Mouse (Mus musculus): ENCODE measurements around the gene Clasp1. TPM values are rescaled to one million over a fixed set of nuclear protein-coding genes. Genes with fewer than 3 reads are reported as not detected.

Gene Clasp1
- total RNA-seq, 2 experiments from 2014 or later = 45.4 to 55.8 TPM

DNA sequence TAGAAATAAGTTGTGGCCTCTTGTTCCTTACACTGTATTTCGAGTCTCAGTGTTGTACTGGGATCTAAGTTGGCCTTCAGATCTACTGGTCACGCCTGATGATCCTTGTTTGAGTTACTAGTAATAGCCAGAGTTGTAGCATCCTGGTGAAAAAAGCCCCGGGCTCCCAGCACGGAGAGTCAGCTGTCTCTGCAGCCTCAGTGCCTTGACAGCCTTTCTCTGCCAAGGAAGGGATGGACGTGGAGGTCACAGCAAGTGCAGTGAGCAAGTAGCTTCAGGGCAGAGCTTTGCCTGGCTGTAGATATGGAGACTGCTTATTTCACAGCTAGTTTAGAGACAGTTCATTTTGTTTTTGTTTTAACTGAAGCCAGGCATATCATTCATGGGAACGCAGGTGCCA, 56.6 kb downstream of the Clasp1 start:
- no peak for ATAC-seq (replicated peaks; ENCODE audit: low FRiP score, poor library complexity, severe bottlenecking)

DNA sequence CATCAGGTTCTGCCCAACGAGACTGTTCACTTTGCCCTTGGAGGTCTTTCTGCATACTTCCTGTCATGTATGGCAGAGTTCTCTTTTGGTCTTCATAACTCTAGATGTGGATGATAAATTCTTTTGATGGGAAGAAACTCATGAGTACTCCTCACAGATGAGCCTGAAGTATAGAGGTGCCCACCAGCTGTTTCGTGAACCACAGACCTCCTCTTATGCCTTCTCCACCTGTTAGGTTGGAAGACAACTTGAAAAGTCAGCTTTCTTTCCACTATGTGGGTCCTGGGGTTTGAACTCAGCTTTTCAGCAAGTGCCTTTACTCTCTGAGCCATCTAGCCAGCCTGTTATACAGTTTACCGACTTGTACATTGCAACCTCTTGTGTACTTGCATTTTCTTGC, 57.1 kb downstream of the Clasp1 start:
- no peak for ATAC-seq (replicated peaks; ENCODE audit: low FRiP score, poor library complexity, severe bottlenecking)

DNA sequence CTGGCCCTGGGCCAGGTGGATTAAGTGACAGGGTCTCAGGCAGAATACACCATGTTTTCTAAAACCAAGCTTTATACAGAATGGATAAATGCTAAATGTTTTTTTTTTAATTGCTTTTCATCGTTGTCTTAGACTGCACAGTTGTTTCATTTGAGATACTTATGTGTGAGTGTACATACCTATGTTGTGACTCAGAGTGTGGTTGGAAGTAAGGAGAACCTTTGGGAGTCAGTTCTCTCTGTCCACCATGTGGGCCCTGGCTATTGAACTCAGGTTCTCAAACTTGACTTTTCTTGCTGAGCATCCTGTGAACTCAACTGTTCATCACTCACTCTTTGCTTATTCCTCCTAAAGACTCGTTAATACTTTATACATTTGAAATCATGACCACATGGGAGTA, 58.3 kb downstream of the Clasp1 start:
- ATAC-seq (replicated peaks; ENCODE audit: low FRiP score, poor library complexity, severe bottlenecking) = no peak

DNA sequence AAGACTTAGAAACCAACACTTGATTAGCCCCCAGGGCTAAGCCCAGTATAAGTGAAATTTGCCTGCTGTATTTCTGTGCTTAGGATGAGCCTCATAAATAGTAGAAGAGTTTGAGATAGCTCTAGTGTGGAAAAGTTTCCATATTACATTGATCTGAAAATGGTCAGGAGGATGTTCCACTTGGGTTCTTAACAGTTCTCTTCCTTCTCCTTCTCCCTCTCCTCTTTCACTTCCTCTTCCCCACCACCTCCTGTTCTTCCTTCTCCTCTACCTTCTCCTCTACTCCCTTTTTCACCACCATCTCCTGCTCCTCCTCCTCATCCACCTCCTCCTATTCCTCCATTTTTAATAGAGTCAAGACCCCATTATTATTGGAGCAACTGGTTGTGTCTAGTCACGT, 59.4 kb downstream of the Clasp1 start:
- ATAC-seq (replicated peaks; ENCODE audit: low FRiP score, poor library complexity, severe bottlenecking) = no peak

DNA sequence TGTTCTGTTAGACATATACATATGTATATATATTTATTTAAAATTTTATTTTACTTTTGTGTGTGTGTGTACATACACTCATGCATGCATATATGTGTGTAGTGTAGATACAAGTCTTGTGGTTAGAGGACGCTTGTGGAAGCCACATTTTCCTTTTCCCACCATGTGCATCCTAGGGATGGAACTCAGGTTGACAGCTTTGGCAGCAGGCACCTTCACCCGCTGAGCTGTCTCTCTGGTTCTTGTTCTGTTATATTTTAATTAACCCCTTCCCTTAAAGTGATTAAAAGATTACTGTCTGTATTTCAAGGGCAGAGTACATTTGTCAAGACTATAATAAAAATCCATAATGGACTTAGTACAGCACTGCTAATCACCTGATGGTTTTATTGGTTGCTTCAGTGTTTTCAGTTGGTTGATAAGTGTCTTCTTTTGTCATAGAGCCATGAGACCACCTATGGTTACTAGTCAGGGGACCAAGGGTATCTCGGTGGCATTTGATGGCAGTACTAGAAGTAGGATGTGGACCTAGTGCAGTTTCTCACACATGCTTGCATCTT, 62.1 kb downstream of the Clasp1 start:
- ATAC-seq (replicated peaks; ENCODE audit: low FRiP score, poor library complexity, severe bottlenecking) = no peak

DNA sequence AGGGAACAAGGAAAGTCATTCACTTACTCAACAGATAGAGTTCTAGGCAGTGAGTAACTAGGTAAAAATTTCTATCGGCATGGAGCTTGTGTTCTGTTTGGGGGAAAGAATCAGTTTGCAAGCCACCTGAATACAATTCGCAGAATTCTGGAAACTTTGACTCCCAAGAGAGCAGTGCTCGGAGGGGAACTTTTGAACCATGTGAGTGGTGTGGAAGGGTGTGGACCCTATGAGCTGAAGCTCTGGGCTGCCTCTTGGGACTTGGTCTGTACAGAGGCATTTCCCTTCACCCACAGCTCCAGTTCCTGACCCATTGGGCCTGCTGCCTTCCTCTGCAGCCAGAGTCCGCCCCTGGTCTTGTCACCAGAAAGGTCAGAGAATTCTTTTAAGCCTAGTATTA, 64.7 kb downstream of the Clasp1 start:
- ATAC-seq (replicated peaks; ENCODE audit: low FRiP score, poor library complexity, severe bottlenecking) = no peak

DNA sequence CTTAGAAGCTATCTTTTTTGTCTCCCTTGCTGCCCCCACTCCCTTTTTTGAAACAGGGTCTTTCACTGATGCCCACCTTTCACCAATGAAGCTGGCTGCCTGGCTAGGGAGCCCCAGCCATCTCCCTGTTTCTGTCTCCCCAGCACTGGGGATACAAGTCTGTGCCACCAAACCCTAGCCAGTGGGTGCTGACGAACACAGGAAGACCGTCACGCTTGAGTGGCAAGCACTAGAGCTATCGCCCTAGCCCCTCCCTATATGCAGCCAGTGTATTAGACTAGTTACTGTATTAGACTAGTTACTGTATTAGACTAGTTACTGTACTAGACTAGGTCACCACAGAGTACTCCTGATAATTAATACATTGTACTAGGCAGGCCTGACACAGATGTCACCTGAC, 66.0 kb downstream of the Clasp1 start:
- ATAC-seq (replicated peaks; ENCODE audit: low FRiP score, poor library complexity, severe bottlenecking) = no peak

DNA sequence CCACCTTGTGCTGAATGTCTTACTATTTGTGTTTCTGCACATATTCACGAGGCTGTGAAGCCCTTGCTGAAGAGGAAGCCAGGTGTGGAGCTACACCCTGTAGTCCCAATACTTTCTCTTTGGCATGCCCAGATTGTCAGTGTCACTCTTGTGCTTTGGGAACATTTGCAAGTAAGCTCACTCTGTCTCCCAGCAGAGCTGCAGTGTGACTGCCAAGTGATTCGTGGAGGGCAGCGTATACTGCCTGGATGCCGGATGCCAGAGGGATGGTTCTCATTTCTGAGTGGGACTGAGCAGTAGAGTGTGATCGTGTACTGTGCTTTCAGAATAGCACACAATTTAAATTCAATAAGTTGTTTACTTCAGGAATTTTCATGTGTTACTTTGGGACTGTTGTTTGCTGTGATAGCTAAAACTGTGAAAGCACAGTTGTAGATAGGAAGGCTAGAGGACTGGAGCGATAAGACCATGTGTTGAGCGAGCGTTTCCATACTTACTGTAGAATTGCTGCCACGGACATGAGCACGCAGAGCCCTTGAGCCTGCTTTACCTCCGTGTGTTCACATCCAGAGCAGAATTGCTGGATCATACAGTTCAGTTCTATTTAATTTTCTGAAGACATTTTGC, 68.5 kb downstream of the Clasp1 start:
- ATAC-seq (replicated peaks; ENCODE audit: low FRiP score, poor library complexity, severe bottlenecking) = no peak

DNA sequence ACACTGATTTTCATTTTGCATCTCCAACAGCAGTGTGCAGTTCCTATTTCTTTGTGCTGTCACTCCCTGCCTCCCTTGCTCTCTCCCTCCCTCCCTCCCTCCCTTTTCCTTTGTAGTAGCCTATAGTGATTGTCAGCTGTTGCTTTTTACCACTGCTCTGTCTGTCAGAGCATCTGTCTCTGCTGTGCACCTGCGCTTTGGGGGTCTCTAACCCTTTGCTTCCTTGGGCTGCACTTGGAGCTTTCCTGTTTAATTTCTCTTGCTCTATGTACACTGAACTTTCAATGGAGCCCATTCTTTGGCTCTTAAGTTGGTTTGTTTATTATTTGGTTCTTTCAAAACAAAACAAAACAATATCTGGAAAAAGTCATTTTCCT, 69.0 kb downstream of the Clasp1 start:
- no peak for ATAC-seq (replicated peaks; ENCODE audit: low FRiP score, poor library complexity, severe bottlenecking)

DNA sequence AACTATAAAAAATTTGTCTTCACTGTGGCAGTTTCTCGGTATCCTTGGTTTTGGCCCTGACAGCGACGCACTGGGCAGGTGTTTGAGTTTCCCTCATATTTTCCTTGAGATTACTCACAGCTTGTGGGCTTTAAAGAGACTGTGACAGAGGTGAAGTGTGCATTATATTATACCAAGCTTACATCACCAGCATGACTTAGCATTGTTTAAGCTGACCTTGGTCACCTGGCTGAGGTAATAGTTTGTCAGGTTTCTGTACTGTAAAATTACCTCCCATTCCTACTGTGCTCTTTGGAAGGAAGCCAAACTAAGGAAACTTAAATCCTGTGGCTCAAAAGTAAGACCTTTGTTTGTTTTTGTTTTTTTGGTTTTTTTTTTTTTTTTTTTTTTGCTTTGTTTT, 69.4 kb downstream of the Clasp1 start:
- no peak for ATAC-seq (replicated peaks; ENCODE audit: low FRiP score, poor library complexity, severe bottlenecking)

DNA sequence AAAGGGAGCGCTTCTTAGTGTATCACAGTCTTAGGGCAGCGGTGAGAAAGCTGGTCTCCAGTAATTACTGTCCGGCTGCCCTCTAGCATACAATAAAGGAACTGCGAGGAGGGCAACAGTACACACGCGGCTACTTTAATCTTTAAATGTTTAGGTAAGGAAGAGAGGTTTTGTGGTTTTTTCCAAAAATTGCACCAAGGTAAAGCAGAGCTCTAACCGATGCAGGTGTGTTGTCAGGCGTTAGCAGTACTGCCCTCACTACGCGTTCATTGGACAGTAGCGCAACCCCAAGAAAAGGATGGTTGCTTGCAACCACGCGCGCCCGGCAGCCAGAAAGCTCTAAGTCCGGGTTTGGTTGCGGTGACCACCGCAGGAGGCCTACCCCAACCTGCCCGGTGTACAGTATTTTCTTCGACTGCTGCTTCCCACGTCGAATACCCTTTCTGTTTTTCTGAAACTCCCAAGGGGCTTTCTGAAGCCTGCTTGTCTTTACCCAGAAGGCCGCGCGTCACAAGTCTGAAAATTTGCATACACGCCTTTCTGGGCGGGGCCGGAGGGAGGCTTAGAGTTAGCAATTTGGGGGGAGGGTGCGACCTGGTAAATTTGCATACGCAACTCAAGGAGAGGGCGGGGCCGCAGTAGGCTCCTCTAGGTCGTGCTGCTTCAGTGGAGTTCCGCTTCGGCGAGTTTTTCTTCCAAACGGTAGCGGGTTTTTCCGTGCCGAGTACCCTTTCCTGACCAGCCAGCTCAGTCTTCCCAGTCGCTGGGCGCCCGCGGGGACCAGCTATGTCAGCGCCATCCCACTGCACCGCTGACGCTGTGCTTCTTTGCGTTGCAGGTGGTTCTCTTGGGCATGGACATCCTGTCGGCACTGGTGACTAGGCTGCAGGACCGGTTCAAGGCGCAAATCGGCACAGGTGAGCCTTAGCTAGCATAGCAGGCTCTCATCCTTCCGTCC, 70.4 kb downstream of the Clasp1 start:
- peak; percentile 85 for ATAC-seq (replicated peaks; ENCODE audit: low FRiP score, poor library complexity, severe bottlenecking)

DNA sequence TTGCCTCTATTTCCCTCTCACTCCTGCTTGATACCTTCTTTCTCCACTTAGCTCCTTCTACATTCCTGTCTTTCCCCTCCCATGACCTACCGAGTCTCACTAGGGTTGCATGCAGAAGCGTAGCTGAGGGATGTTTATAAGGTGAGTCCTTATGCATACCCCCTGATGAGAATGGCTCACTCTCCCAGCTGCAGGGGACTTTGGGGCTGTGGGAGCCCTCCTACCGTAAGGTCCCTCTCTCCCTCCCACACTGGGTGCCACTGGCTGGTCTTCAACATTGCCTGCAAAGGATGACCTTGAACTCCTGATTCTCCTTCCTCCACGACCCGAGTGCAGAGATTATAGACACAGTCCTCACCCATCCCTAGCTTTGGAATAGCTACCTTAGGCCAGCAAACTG, 71.9 kb downstream of the Clasp1 start:
- no peak for ATAC-seq (replicated peaks; ENCODE audit: low FRiP score, poor library complexity, severe bottlenecking)

DNA sequence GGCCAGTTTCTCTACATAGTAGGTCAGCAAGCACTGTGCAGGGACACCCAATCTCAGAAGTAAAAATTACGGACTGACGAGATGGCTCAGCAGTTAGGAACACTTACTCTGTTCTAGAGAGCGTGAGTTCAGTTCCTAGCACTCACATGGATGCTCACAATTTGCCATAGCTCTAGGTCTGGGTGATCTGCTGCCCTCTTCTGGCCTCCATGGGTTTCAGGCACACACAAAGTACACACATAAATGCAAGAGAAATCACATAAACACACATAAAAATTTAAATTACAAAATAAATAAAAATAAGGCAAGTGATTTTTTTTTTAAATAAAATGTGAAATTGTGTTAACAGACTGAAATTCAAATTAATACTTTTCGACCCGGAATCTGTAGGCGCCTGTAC, 77.2 kb downstream of the Clasp1 start:
- ATAC-seq (replicated peaks; ENCODE audit: low FRiP score, poor library complexity, severe bottlenecking) = no peak

DNA sequence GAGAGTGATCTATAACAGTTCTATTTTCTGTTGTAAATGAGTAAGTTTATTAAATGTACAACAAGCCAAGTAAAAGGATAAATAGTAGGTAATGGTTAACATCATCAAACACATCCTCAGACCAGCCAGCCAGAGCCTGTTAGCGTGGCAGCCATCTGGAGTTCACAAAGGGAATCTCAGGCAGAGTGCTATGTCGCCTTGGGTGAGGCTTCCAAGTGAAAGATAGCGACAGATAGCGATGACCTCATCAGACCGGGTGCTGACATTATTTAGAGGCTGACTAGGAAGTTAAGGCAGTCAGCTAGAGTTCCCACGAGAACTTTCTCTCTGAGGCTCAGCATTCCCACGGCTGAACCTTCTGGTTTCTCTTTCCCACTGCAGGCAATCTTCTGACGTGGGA, 83.5 kb downstream of the Clasp1 start:
- no peak for ATAC-seq (replicated peaks; ENCODE audit: low FRiP score, poor library complexity, severe bottlenecking)

DNA sequence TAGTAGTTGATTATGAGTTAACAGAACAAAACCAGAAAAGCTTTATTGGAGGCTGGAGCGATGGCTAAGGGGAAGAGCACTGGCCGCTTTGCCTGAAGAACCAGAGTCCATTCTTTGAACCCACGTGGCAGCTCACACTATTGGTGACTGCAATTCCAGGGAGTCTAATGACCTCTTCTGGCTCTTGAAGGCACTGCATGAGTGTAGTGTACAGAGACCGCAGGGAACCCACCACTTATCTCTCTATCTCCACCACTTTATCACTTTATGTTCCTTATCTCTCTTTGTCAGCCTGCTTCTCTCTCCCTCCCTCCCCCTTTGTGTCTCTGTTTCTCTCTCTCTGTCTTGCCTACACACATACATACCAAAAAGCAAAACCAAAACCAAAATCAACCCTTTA, 88.1 kb downstream of the Clasp1 start:
- peak; percentile 56; the same call in 1 of the 2 replicates for ATAC-seq (replicated peaks; ENCODE audit: low FRiP score, poor library complexity, severe bottlenecking)

DNA sequence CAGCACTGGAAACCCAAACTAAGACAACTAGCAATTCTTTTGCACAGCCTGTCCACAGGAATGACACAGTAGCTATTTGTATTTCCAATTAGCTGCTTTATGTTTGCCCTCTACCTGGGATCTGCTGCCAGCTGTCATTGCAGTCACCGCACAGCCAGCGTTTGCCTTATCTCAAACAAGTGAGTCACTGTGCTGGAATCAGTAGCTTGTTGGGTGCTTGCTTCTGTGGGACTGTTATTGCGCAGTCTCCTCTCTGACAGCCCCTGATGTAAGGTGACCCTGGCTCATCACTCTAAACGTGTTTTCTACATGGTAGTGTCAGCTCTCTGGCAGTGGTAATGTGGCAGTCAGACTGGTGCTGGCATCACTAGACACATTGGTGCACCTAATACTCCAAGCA, 90.4 kb downstream of the Clasp1 start:
- ATAC-seq (replicated peaks; ENCODE audit: low FRiP score, poor library complexity, severe bottlenecking) = peak; percentile 54

DNA sequence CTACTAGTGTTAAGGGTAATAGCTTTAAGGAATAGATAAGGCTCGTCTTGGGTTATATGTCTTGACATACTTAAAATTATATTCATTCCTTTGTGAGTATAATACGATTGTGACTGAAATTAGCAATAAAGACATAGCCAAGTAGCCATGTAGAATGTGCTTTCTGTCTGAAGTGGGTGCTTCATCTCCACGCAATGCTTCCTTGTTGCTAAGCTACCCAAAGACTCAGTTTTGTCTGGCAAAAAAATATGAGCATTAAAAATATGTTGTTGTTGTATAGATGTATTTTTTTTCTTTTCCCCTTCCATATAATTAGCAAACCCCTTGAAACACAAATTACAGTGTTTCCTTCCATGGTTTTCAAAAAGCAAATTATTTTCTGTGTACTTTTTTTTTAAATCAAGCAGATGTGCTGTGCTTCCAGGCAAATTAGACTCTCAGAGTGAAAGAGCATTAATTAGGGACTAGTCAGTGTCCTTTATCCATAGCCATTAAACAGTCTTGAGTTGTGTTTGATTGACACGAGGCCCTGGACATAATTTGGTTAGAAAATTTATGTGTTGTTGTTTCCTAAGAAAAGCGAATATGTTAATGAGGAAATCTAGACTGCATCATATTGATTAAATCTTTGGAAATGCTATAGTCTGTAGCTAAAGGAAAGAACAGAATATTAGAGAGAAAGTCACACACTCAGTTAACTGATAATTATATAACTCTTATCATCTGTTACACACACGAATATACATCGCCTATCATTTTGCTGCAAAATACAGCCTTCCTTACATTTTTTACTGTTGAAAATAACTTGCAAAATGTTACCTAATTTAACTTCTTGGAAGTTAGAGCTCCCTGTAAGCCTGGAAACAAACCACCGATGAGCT, 91.9 kb downstream of the Clasp1 start:
- no peak for ATAC-seq (replicated peaks; ENCODE audit: low FRiP score, poor library complexity, severe bottlenecking)

DNA sequence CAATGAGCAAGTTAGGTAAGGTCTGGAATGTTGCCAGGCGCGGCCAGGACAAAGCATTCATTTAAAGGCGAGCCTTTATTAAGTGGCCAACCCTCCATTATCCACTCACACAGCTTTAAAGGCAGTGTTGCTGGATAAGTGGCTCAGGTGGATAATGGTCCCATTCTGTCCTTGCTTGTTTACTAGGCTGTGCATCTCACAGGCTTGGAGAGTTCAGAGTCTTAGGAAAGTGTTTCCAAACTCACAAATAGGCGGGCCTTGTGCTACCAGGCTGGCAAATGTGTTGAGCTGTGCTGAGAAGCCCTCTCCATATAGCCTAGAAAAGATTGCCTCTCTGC, 92.5 kb downstream of the Clasp1 start:
- ATAC-seq (replicated peaks; ENCODE audit: low FRiP score, poor library complexity, severe bottlenecking) = peak; percentile 33

DNA sequence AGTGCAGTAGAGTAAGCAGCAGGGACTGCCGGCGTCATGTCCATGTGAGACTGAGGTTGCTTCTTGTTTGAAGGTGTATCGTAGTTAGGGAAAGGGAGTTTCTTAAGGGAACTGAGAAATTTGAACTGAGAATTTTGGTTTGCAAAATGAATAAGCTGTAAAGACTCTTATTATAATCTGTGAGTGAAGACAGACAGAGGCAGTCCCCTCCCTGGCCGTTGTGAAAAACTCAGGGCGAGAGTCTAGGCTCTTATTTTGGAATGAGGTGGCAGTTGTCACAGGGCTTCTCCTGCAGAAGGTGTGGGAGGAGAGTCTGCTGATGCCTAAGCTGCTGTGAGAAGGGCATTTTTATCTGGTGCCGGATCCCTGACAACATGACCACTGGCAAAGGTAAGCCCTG, 92.8 kb downstream of the Clasp1 start:
- ATAC-seq (replicated peaks; ENCODE audit: low FRiP score, poor library complexity, severe bottlenecking) = no peak

DNA sequence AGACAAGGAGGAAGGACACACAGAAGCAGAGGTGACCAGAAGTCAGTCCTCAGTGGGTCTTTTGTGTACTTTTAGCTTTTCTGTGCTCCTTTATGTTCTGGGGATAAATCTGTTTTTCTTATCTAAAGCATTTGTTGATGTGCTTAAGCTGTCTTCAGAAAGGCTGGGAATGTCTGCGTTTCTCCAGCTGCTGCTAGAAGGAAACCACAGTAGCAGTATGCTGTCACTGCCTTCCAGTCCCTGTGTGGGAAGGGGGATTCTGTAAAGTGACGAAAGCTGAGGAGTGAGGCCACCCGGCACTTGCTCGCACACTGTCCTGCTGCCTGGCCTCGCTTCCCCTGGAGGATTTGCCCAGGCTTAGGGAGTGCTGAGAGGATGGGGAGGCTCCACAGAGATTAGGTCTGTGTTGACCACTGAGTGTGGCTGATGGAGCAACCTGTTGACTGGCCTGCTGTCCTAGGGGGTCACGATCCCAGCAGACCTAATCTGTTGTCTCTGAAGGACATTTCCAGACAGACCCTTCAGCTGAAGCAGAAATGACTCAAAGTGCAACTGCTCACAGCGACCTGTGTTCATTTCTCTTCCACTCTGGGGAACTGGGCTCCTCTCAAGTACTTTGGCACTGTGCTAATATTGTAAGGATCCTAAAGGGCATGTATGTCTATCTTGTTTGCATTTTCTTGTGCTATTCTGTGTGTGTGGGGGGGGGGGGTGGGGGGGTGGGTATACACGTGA, 93.6 kb downstream of the Clasp1 start:
- ATAC-seq (replicated peaks; ENCODE audit: low FRiP score, poor library complexity, severe bottlenecking) = no peak
